Mouse (Mus musculus) neural tube, embryonic 13.5 days (tissue): ENCODE data around the gene Tnnc1. TPM values are rescaled to one million over a fixed set of nuclear protein-coding genes. Genes with fewer than 3 reads are reported as not detected.

Source experiments
- ATAC-seq: fragments of 200-750 bp; cut with Nextera tagmentation; 2 replicates; pipeline ENCODE4 v1.8.0; 2017; ENCODE audit warnings: low read depth, mild to moderate bottlenecking, moderate TSS enrichment, moderate library complexity
- H3K27ac ChIP-seq: fragments of 300-500 bp; sonication (generic); replicated peaks from 2 replicates; pipeline ENCODE4 v1.5.1; 2015; ENCODE audit warnings: moderate library complexity, mild to moderate bottlenecking, inconsistent platforms
- H3K27me3 ChIP-seq: fragments of 300-500 bp; sonication (generic); 2 replicates; pipeline ENCODE4 v1.6.1; 2015; ENCODE audit warnings: mild to moderate bottlenecking, inconsistent platforms
- H3K36me3 ChIP-seq: fragments of 300-500 bp; sonication (generic); 2 replicates; pipeline ENCODE4 v1.6.1; 2015; ENCODE audit warnings: mild to moderate bottlenecking, inconsistent platforms
- H3K4me1 ChIP-seq: fragments of 300-500 bp; sonication (generic); replicated peaks from 2 replicates; pipeline ENCODE4 v1.6.1; 2015; ENCODE audit warnings: inconsistent platforms
- H3K4me2 ChIP-seq: fragments of 300-500 bp; sonication (generic); 2 replicates; pipeline ENCODE4 v1.6.1; 2015; ENCODE audit warnings: inconsistent platforms, mild to moderate bottlenecking, moderate library complexity
- H3K4me3 ChIP-seq: fragments of 300-500 bp; sonication (generic); 2 replicates; pipeline ENCODE4 v1.5.1; 2015; ENCODE audit warnings: mild to moderate bottlenecking, inconsistent platforms
- H3K9ac ChIP-seq: fragments of 300-500 bp; sonication (generic); 2 replicates; pipeline ENCODE4 v1.6.1; 2015; ENCODE audit warnings: moderate library complexity, mild to moderate bottlenecking, inconsistent platforms
- H3K9me3 ChIP-seq: fragments of 300-500 bp; sonication (generic); 2 replicates; pipeline ENCODE4 v1.6.1; 2016; ENCODE audit warnings: inconsistent platforms
- WGBS: fragments of 180-500 bp; shearing (Covaris S2); methylation state at CpG from one replicate; pipeline ENCODE4 v1.1.7; 2015; 5-methylcytosine and 5-hydroxymethylcytosine counted together
- polyA plus RNA-seq: library from polyadenylated mRNA; unstranded; fragments of >200 nt; fragmentation: Nextera tagmentation; extraction: Ambion mirVana; gene quantifications from 2 replicates; pipeline ENCODE4 v1.2.1, GENCODE M21; 2015

Gene Tnnc1
- polyA plus RNA-seq, 1 experiment from 2014 or later = 21.3 TPM

DNA sequence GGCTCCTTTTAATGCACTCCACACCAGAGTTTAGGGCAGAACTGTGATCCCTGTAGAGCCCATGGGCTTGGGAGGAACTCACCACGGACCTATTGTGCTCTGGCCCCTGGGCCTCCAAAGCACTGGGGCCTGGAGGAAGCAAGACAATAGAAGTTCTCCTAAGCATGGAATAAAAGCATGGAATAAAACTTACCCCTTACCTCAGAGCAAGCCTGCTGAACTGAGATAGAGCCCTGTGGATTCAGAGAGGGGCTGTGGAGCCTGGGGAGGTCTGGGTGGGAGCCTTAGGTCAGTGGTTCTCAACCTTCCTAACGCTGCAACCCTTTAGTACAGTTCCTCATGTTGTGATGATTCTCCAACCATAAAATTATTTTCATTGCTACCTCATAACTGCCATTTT, 8.7 kb downstream of the Tnnc1 start, which contains the start of gene Nisch:
Gene Nisch (minus strand): TSS at position 101 of the 400 bp plus-strand sequence.
- ATAC-seq = no peak
- Histone ChIP-seq H3K27ac (peak within 1 kb of the TSS; percentile 43), H3K9me3 (no peaks in the 10 kb centered on the region), H3K4me1 (peaks cover 14% of the 10 kb centered on the region), H3K27me3 (no peaks in the 10 kb centered on the region), H3K4me3 (peak within 1 kb of the TSS; percentile 5; the same call in 1 of the 2 replicates), H3K4me2 (peak within 1 kb of the TSS; percentile 34), H3K9ac (peak within 1 kb of the TSS; percentile 55), H3K36me3 (no peaks in the 10 kb centered on the region)
- 54% methylated on average over 2 of the region's 2 CpGs for WGBS

DNA sequence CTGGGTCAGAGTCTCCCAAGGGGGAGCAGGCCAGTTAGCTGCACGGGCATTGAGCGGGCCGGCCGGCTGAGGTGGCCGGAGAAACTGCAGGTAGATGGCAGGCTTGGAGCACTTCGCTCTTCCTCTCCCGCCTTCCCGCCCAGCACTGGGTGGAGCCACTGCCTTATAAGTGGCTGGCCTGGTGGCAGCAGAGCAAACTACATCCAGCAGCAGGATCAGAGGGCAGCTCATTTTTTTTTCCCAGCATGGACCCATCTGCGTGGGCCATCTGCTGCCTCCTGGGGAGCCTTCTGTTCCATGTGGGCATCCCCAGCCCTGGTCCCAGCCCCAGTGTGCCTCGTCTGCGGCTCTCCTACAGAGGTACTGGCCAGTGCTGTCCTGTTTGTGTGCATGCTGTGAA, 9.6 kb downstream of the Tnnc1 start, which contains the start of gene Sema3g:
Gene Sema3g (plus strand): TSS at position 195 of the 400 bp plus-strand sequence.
- Histone ChIP-seq H3K27me3 (no peaks in the 10 kb centered on the region), H3K9me3 (no peaks in the 10 kb centered on the region), H3K27ac (peak within 1 kb of the TSS; percentile 43), H3K4me3 (peak within 1 kb of the TSS; percentile 5; the same call in 1 of the 2 replicates), H3K4me1 (peaks cover 14% of the 10 kb centered on the region), H3K9ac (peak within 1 kb of the TSS; percentile 55), H3K4me2 (peak within 1 kb of the TSS; percentile 34), H3K36me3 (no peaks in the 10 kb centered on the region)
- 12% methylated on average over 11 of the region's 11 CpGs for WGBS
- peak; percentile 44; the same call in 1 of the 2 replicates for ATAC-seq

DNA sequence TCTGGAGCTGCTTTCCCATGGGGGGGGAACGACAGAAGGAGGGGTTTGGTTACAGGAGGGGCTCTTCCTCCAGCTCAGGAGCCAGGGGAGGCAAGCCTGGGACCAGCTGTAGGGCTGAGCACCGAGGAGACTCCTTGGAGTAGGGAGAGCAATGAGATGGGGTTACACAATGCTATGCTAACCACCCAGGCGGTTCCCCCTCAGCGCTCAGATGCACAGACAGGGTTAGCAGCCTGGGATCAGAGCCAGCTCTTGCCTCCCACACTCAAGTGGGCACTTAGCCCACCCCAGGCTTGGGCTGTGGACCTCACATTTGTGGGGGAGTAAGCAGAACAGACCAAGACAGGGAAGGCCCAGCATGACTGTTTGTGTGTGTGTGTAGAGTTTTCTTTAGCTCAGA, 18.9 kb downstream of the Tnnc1 start:
- Histone ChIP-seq H3K9ac (no peak overlapping the region), H3K27ac (0 out of 2 replicates have a peak overlapping the region, but pooled peaks have one; percentile 9), H3K4me2 (no peak overlapping the region), H3K36me3 (no peaks in the 10 kb centered on the region), H3K4me3 (no peak overlapping the region), H3K9me3 (no peaks in the 10 kb centered on the region), H3K27me3 (no peaks in the 10 kb centered on the region), H3K4me1 (peaks cover 29% of the 10 kb centered on the region; the same call in 1 of the 2 replicates)
- 55% methylated on average over 4 of the region's 4 CpGs for whole genome bisulfite sequencing
- ATAC-seq = peak; percentile 36; the same call in 1 of the 2 replicates

DNA sequence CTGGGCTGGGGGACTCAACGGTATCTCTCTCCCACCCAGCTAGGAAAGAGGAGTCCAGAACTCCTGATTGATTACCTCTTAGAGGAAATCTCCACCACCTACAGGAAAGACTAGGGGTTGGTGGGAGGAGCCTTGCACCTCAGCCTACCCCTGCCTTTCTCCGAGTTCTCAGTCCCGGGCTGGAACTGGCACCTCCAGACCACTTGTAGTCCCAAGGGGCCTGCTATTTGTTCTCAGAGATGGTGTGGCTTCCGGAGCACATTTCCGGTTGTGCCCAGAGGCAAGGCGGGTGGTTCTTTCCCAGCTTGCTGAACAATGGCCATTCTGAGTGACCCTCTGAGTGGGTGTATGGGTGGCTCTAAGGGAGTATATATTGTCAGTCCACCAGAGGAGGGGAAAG, 20.1 kb downstream of the Tnnc1 start:
- Histone ChIP-seq H3K36me3 (no peaks in the 10 kb centered on the region), H3K4me1 (peaks cover 29% of the 10 kb centered on the region; the same call in 1 of the 2 replicates), H3K4me3 (no peak overlapping the region), H3K9me3 (no peaks in the 10 kb centered on the region), H3K9ac (no peak overlapping the region), H3K27ac (no peak overlapping the region), H3K4me2 (no peak overlapping the region), H3K27me3 (no peaks in the 10 kb centered on the region)
- ATAC-seq = no peak
- WGBS = 66% methylated on average over 6 of the region's 6 CpGs

DNA sequence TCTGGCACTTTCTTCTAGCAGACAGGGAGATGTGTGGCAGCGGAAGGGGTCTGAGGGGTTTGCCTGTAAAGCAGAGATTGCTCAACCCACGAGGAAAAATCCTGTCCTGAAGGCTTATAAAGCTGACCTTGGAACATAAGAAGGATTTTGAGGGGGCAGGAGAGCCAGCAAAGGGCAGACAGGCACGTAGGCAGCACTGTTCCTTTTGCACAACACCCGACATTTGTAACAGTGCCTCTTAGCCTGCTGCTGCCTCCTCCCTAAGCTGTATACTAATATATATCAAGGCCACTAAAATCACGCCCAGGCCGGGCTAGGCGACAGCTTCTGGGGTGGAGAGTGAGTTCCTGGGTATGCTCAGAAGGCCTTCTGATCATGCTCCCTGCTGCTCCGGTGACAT, 22.3 kb downstream of the Tnnc1 start:
- Histone ChIP-seq H3K9ac (no peak overlapping the region), H3K4me2 (no peak overlapping the region), H3K4me1 (peaks cover 32% of the 10 kb centered on the region; the same call in 1 of the 2 replicates), H3K9me3 (no peaks in the 10 kb centered on the region), H3K27me3 (no peaks in the 10 kb centered on the region), H3K36me3 (no peaks in the 10 kb centered on the region), H3K4me3 (no peak overlapping the region), H3K27ac (no peak overlapping the region)
- WGBS = 76% methylated on average over 8 of the region's 8 CpGs
- no peak for ATAC-seq

DNA sequence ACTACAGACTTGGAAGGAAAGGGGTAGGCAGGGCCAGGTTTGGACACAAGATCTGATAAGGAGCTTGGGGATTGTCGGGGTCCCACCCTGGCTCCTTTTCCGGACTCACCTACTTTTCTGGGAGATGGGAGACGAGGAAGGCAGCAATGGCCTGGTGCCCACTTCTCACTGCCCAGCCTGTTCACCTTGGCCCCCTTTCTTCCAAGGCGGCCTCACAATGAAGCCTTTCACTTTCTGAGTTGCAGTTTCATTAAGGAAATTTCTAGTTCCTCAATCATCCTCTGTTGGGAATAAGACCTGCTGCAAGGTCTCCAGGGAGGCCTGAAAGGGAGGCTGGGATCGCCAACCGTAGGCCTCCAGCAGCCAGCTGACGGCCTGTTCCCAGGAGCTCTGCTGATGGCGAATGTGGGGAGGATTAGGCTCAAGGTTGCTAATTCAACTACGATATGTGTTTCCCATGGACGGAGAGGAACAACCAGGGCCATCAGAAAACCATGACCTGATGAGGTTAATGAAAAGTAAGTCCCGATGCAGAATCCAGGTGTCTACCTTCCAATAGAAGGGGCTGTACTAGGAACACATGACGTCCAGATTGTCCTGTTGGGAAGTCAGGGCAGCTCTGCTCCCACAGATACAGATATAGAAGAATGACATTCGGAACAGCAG, 24.4 kb downstream of the Tnnc1 start:
- no peak overlapping the region for H3K9ac ChIP-seq
- peaks cover 23% of the 10 kb centered on the region; the same call in 1 of the 2 replicates for H3K4me1 ChIP-seq
- 85% methylated on average over 13 of the region's 13 CpGs for WGBS
- no peaks in the 10 kb centered on the region for H3K9me3 ChIP-seq
- H3K27me3 ChIP-seq = no peaks in the 10 kb centered on the region
- no peak overlapping the region for H3K4me3 ChIP-seq
- H3K36me3 ChIP-seq = no peaks in the 10 kb centered on the region
- 0 out of 2 replicates have a peak overlapping the region, but pooled peaks have one; percentile 0 for H3K27ac ChIP-seq
- no peak overlapping the region for H3K4me2 ChIP-seq
- ATAC-seq = no peak

DNA sequence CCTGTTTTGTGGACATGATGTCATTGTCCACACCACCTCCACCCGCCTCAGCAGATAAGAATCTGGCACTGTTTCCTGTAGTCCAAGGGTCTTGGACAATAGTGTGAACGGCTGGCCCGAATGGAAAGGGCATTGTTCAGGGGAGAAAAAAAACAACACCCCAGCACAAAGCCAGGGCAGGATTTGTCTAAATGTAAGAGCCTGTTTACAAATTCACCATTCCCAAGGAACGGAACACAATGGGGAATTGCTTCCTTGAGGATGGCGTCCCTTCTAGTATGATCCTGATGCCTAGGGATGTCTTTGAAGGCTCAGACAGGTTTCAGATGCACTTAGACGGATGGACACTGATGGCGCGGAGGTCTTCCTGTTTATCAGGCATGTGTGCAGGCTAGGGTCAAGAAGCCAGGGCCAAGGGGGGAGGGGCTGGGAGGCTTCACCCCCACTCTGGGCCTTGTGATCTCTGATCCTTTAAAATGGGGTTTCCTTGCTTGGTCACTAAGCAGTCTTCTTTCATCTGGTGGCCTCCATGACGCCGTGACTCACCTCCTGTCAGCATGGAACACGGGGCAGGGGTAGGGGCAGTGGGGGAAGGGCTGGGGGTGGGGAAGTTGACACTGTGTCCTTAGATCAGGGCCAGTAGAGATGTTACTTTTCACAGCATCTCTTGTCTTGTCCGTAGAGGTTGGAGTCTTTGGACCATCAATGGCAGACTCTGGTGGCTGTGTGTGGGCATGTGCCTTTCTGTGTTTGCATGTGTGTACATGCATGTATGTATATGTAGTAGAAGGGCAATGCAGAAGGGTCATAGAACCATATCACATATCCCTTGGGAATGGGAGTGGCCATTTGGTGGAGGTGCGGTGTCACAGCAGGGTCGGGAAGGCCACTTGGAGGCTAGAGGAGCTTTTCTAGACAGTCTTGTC, 25.2 kb downstream of the Tnnc1 start:
- peak; percentile 33; the same call in 1 of the 2 replicates for ATAC-seq
- Histone ChIP-seq H3K9ac (no peak overlapping the region), H3K27me3 (no peaks in the 10 kb centered on the region), H3K36me3 (no peaks in the 10 kb centered on the region), H3K4me1 (peaks cover 23% of the 10 kb centered on the region; the same call in 1 of the 2 replicates), H3K4me2 (no peak overlapping the region), H3K4me3 (no peak overlapping the region), H3K27ac (peak overlapping the region; percentile 28; the same call in 1 of the 2 replicates), H3K9me3 (no peaks in the 10 kb centered on the region)
- WGBS = 84% methylated on average over 14 of the region's 14 CpGs

DNA sequence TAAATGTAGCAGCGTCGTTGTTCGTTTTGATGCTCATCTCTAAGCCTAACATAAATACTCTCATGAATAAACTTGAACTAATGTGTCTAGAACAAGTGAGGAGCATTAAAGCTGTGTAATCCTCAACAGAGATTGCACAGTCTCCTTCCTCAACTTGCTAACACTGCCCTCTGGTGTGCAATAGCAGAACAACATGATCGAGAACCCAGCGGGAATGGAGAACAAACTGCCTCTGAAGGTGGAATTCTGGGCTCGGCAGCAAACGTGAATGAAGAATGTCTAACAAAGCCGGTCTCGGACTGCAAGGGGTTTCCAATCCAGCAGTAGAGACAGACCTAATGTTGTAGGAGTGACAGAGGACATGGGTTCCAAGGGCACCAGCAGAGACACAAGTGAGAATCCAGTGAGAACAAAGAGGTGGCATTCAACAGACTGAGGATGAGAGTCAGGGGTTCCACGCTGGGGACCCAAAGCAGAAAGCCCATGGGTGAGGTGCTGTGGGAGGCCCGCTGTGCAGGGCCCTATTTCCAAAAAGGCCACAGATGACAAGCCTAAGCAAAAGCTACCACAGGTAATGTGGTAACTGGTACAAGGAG, 26.0 kb downstream of the Tnnc1 start:
- Histone ChIP-seq H3K36me3 (0 out of 2 replicates have a peak, but pooled peaks cover 2% of the 10 kb centered on the region), H3K4me2 (peak overlapping the region; percentile 27; the same call in 1 of the 2 replicates), H3K9me3 (no peaks in the 10 kb centered on the region), H3K9ac (no peak overlapping the region; the same call in 1 of the 2 replicates), H3K27me3 (no peaks in the 10 kb centered on the region), H3K27ac (peak overlapping the region; percentile 28; the same call in 1 of the 2 replicates), H3K4me1 (peaks cover 17% of the 10 kb centered on the region; the same call in 1 of the 2 replicates), H3K4me3 (no peak overlapping the region)
- ATAC-seq = peak; percentile 73; the same call in 1 of the 2 replicates
- 23% methylated on average over 11 of the region's 11 CpGs for WGBS

- WGBS = 84% methylated on average over 7 of the region's 7 CpGs
- no peaks in the 10 kb centered on the region for H3K27me3 ChIP-seq
- H3K9ac ChIP-seq = no peak overlapping the region
- no peak overlapping the region for H3K27ac ChIP-seq
- H3K4me1 ChIP-seq = peaks cover 3% of the 10 kb centered on the region; the same call in 1 of the 2 replicates
- ATAC-seq = no peak
- 0 out of 2 replicates have a peak, but pooled peaks cover 7% of the 10 kb centered on the region for H3K36me3 ChIP-seq
- no peak overlapping the region for H3K4me3 ChIP-seq
- H3K9me3 ChIP-seq = no peaks in the 10 kb centered on the region
- no peak overlapping the region for H3K4me2 ChIP-seq
Measured at GRCm38 (mm10) chr14:31237101-31237882, 29.2 kb downstream of the Tnnc1 start.

- Histone ChIP-seq H3K27ac (no peak overlapping the region), H3K9me3 (no peaks in the 10 kb centered on the region), H3K4me2 (no peak overlapping the region), H3K9ac (no peak overlapping the region), H3K27me3 (no peaks in the 10 kb centered on the region), H3K36me3 (0 out of 2 replicates have a peak, but pooled peaks cover 7% of the 10 kb centered on the region), H3K4me3 (no peak overlapping the region), H3K4me1 (no peaks in the 10 kb centered on the region)
- no peak for ATAC-seq
- 70% methylated on average over 3 of the region's 3 CpGs for WGBS
Measured at GRCm38 (mm10) chr14:31240528-31240927, 32.4 kb downstream of the Tnnc1 start.

GRCm38 (mm10) chr14:31244777-31245176, 36.7 kb downstream of the Tnnc1 start:
- H3K4me1 ChIP-seq = peaks cover under 1% of the 10 kb centered on the region
- ATAC-seq = no peak
- H3K4me3 ChIP-seq = no peak overlapping the region
- no peak overlapping the region for H3K4me2 ChIP-seq
- H3K9ac ChIP-seq = no peak overlapping the region
- H3K9me3 ChIP-seq = no peaks in the 10 kb centered on the region
- no peaks in the 10 kb centered on the region for H3K36me3 ChIP-seq
- H3K27ac ChIP-seq = no peak overlapping the region
- 83% methylated on average over 1 of the region's 1 CpGs for WGBS
- no peaks in the 10 kb centered on the region for H3K27me3 ChIP-seq
